Mouse (Mus musculus) ovary, adult 10 weeks (tissue): ENCODE results near the gene Crnkl1. TPM values are rescaled to one million over a fixed set of nuclear protein-coding genes. Genes with fewer than 3 reads are reported as not detected.

Source experiments
- polyA plus RNA-seq: library from polyadenylated mRNA; stranded (reverse); fragments of 350-450 nt; fragmentation: Illumina TruSeq; extraction: RNeasy Lipid Tissue Mini Kit (QIAGEN cat#74804); gene quantifications from one replicate; pipeline ENCODE4 v1.2.3, GENCODE M21; 2014

The Crnkl1 gene
- 83.5 TPM for polyA plus RNA-seq

GRCm38 (mm10) chr2:145934339-145935231 lies at the start of gene Crnkl1, which contains the start of gene Cfap61:
Gene Crnkl1 (minus strand): TSS chr2:145935014.
Gene Cfap61 (plus strand): TSS chr2:145934784.

GRCm38 (mm10) chr2:145901861-145902260 lies 33.0 kb downstream of the Crnkl1 start, which contains the start of gene Naa20:
Gene Naa20 (plus strand): TSS chr2:145902099.

Other genes with a start within 250 kb of the Crnkl1 start
- gene Naa20, start 32.9 kb downstream of the Crnkl1 start, polyA plus RNA-seq, result 128 TPM
- gene Cfap61, start 230 bp downstream of the Crnkl1 start, polyA plus RNA-seq, result 9.5 TPM